Mouse (Mus musculus): ENCODE data around the gene Spata21. TPM values are rescaled to one million over a fixed set of nuclear protein-coding genes. Genes with fewer than 3 reads are reported as not detected.

Gene Spata21
- total RNA-seq, 2 experiments from 2014 or later = not detected

- DNase-seq = peak; percentile 95 to 98
- intact Hi-C loops (cut with DNase I) = loop anchor here (5.0 to 10.0 kb wide), 2 partner anchors 65 to 647 kb away; partner anchors contain the start of genes Casp9, Dnajc16 and Rsg1
Measured at GRCm38 (mm10) chr4:141147112-141148008, 59.2 kb downstream of the Spata21 start, which contains the start of gene Fbxo42. Gene Fbxo42, plus strand, starts transcription at chr4:141147913.

- intact Hi-C loops (cut with DNase I) = loop anchor here (5.0 to 10.0 kb wide), 2 partner anchors 64 to 647 kb away; partner anchors contain the start of genes Casp9, Dnajc16 and Rsg1
- peak; percentile 42 to 51 for DNase-seq
Measured at GRCm38 (mm10) chr4:141148009-141148801, 60.1 kb downstream of the Spata21 start.

GRCm38 (mm10) chr4:141149116-141149515, 61.0 kb downstream of the Spata21 start:
- no peak for DNase-seq
- intact Hi-C loops (cut with DNase I) = loop anchor here (5.0 to 10.0 kb wide), 2 partner anchors 63 to 646 kb away; partner anchors contain the start of genes Casp9, Dnajc16 and Rsg1

GRCm38 (mm10) chr4:141157485-141157884, 69.4 kb downstream of the Spata21 start:
- intact Hi-C loops (cut with DNase I) = no loop called here
- DNase-seq = no peak

GRCm38 (mm10) chr4:141158609-141159008, 70.5 kb downstream of the Spata21 start:
- no peak for DNase-seq
- intact Hi-C loops (cut with DNase I) = no loop called here

GRCm38 (mm10) chr4:141159093-141159492, 71.0 kb downstream of the Spata21 start:
- DNase-seq = no peak
- intact Hi-C loops (cut with DNase I) = no loop called here

- intact Hi-C loops (cut with DNase I) = no loop called here
- DNase-seq = no peak
Measured at GRCm38 (mm10) chr4:141159666-141160065, 71.5 kb downstream of the Spata21 start.

- intact Hi-C loops (cut with DNase I) = no loop called here
- DNase-seq = no peak
Measured at GRCm38 (mm10) chr4:141160193-141160592, 72.1 kb downstream of the Spata21 start.

- no peak for DNase-seq
- intact Hi-C loops (cut with DNase I) = no loop called here
Measured at GRCm38 (mm10) chr4:141161699-141162208, 73.6 kb downstream of the Spata21 start.

Other genes starting within 250 kb of the Spata21 start
- gene Padi1, start 242.6 kb upstream of the Spata21 start, total RNA-seq (2021) = not detected
- 1 to 10 TPM in 1 of 2 experiments, under 1 TPM in 1; 0.56 to 1.0 TPM for gene Padi2, start 182.0 kb upstream of the Spata21 start, total RNA-seq (2021)
- 1,000 to 10,000 TPM; 1,261 to 1,268 TPM for gene Sdhb, start 127.1 kb upstream of the Spata21 start, total RNA-seq (2021)
- gene Atp13a2, start 101.5 kb upstream of the Spata21 start, total RNA-seq (2021) = 10 to 100 TPM; 16.5 to 17.3 TPM
- 1 to 10 TPM; 4.0 to 4.3 TPM for gene Mfap2, start 77.9 kb upstream of the Spata21 start, total RNA-seq (2021)
- gene Crocc, start 27.8 kb upstream of the Spata21 start, total RNA-seq (2021) = 1 to 10 TPM; 4.3 to 5.5 TPM
- gene Necap2, start 10.0 kb upstream of the Spata21 start, total RNA-seq (2021) = 10 to 100 TPM; 17.2 to 18.1 TPM
- 10 to 100 TPM; 91.0 to 93.7 TPM for gene Szrd1, start 51.4 kb downstream of the Spata21 start, total RNA-seq (2021)
- gene Fbxo42, start 59.6 kb downstream of the Spata21 start, total RNA-seq (2021) = 10 to 100 TPM; 11.4 to 11.8 TPM
- gene Rsg1, start 125.6 kb downstream of the Spata21 start, total RNA-seq (2021) = 1 to 10 TPM in 1 of 2 experiments, under 1 TPM in 1; 0.80 to 1.1 TPM
- 10 to 100 TPM; 22.2 to 39.7 TPM for gene Arhgef19, start 151.2 kb downstream of the Spata21 start, total RNA-seq (2021)
- 1 to 10 TPM; 5.4 to 7.0 TPM for gene Epha2, start 212.9 kb downstream of the Spata21 start, total RNA-seq (2021)

Measured in heart, postnatal 36 days (tissue).